Mouse (Mus musculus): ENCODE data around the gene Mrps34. TPM values are rescaled to one million over a fixed set of nuclear protein-coding genes. Genes with fewer than 3 reads are reported as not detected.

Mrps34 gene
- polyA plus RNA-seq, 1 experiment from 2014 or later = 70.5 TPM

DNA sequence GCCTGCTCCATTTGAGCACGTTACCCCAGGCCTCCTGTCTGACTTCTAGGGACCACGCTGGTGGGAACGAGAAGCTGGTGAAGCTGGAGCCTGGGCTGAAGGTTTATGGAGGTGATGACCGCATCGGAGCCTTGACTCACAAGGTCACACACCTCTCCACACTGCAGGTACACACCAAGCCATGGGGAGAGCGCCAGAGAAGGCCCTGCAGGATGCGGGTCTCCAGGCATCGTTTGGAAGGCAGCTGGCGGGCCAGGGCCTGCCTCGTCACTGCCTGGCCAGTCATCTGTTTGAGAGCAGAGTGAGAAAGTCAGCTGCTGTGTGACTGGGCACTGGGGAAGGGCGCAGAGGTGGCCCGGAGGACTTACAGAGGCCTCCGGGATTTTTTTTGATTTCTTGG is 38.3 kb upstream of the Mrps34 start:
- Histone ChIP-seq H3K36me3 (ENCODE audit: control insufficient read depth, insufficient read depth, low read length) (no peaks in the 10 kb centered on the region), H3K27ac (ENCODE audit: low read depth, low read length) (no peak overlapping the region), H3K4me1 (replicated peaks; ENCODE audit: control insufficient read depth, insufficient read depth, low read length) (no peaks in the 10 kb centered on the region), H3K27me3 (ENCODE audit: control insufficient read depth, insufficient read depth, low read length) (peaks cover 3% of the 10 kb centered on the region; the same call in 1 of the 2 replicates), H3K9me3 (ENCODE audit: control insufficient read depth, low read length) (no peaks in the 10 kb centered on the region), H3K4me3 (ENCODE audit: low read depth, low read length) (no peak overlapping the region), H3K4me2 (replicated peaks; ENCODE audit: low read depth, low read length) (no peak overlapping the region), H3K9ac (ENCODE audit: low read depth, low read length) (no peak overlapping the region)
- ATAC-seq (ENCODE audit: low FRiP score) = no peak
- DNase-seq (ENCODE audit: low spot score) = no peak
- WGBS = 92% methylated on average over 13 of the region's 13 CpGs

- no peak overlapping the region for H3K9ac ChIP-seq (ENCODE audit: low read depth, low read length)
- ATAC-seq (ENCODE audit: low FRiP score) (no peak), DNase-seq (ENCODE audit: low spot score) (no peak)
- H3K36me3 ChIP-seq (ENCODE audit: control insufficient read depth, insufficient read depth, low read length) = no peaks in the 10 kb centered on the region
- H3K9me3 ChIP-seq (ENCODE audit: control insufficient read depth, low read length) = no peaks in the 10 kb centered on the region
- H3K4me1 ChIP-seq (replicated peaks; ENCODE audit: control insufficient read depth, insufficient read depth, low read length) = no peaks in the 10 kb centered on the region
- H3K27ac ChIP-seq (ENCODE audit: low read depth, low read length) = no peak overlapping the region
- 89% methylated on average over 8 of the region's 8 CpGs for WGBS
- no peaks in the 10 kb centered on the region for H3K27me3 ChIP-seq (ENCODE audit: control insufficient read depth, insufficient read depth, low read length)
- no peak overlapping the region for H3K4me3 ChIP-seq (ENCODE audit: low read depth, low read length)
- no peak overlapping the region for H3K4me2 ChIP-seq (replicated peaks; ENCODE audit: low read depth, low read length)
Observed at GRCm38 (mm10) chr17:24857831-24858470, 37.0 kb upstream of the Mrps34 start.

- 90% methylated on average over 6 of the region's 6 CpGs for whole genome bisulfite sequencing
Observed at GRCm38 (mm10) chr17:24858967-24859366, 35.9 kb upstream of the Mrps34 start.

DNA sequence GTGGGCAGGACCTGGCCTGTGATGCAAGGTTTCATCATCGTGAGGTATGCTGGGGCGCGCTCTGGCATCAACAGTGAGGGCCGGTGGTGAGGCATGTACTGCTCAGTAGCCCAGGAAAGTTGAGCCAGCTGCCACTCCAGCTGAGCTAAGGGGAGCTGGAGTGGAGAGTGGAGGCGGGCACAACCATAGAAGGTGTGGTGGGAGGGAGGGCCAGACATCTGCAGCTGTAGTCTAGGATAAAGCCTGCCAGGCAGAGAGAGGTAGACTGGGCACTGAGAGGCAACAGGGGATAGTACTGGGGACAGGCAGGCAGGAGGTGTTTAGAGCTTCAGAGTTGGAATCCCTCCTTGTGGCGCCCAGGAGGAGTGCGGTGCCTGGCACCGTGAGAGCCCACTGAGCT is 34.8 kb upstream of the Mrps34 start:
- DNase-seq (ENCODE audit: low spot score) = no peak
- Histone ChIP-seq H3K27ac (ENCODE audit: low read depth, low read length) (no peak overlapping the region), H3K27me3 (ENCODE audit: control insufficient read depth, insufficient read depth, low read length) (no peaks in the 10 kb centered on the region), H3K4me2 (replicated peaks; ENCODE audit: low read depth, low read length) (no peak overlapping the region), H3K4me3 (ENCODE audit: low read depth, low read length) (no peak overlapping the region), H3K9me3 (ENCODE audit: control insufficient read depth, low read length) (no peaks in the 10 kb centered on the region), H3K36me3 (ENCODE audit: control insufficient read depth, insufficient read depth, low read length) (no peaks in the 10 kb centered on the region), H3K9ac (ENCODE audit: low read depth, low read length) (no peak overlapping the region), H3K4me1 (replicated peaks; ENCODE audit: control insufficient read depth, insufficient read depth, low read length) (no peaks in the 10 kb centered on the region)
- 95% methylated on average over 8 of the region's 8 CpGs for WGBS
- ATAC-seq (ENCODE audit: low FRiP score) = no peak

More at GRCm38 (mm10) chr17:24858967-24859366, 35.9 kb upstream of the Mrps34 start:
- no peak overlapping the region for H3K27ac ChIP-seq (ENCODE audit: low read depth, low read length)
- no peak overlapping the region for H3K4me2 ChIP-seq (replicated peaks; ENCODE audit: low read depth, low read length)
- no peaks in the 10 kb centered on the region for H3K4me1 ChIP-seq (replicated peaks; ENCODE audit: control insufficient read depth, insufficient read depth, low read length)
- H3K9ac ChIP-seq (ENCODE audit: low read depth, low read length) = no peak overlapping the region
- DNase-seq (ENCODE audit: low spot score) = no peak
- no peaks in the 10 kb centered on the region for H3K9me3 ChIP-seq (ENCODE audit: control insufficient read depth, low read length)
- no peak overlapping the region for H3K4me3 ChIP-seq (ENCODE audit: low read depth, low read length)
- ATAC-seq (ENCODE audit: low FRiP score) = no peak
- H3K27me3 ChIP-seq (ENCODE audit: control insufficient read depth, insufficient read depth, low read length) = no peaks in the 10 kb centered on the region
- H3K36me3 ChIP-seq (ENCODE audit: control insufficient read depth, insufficient read depth, low read length) = no peaks in the 10 kb centered on the region

DNA sequence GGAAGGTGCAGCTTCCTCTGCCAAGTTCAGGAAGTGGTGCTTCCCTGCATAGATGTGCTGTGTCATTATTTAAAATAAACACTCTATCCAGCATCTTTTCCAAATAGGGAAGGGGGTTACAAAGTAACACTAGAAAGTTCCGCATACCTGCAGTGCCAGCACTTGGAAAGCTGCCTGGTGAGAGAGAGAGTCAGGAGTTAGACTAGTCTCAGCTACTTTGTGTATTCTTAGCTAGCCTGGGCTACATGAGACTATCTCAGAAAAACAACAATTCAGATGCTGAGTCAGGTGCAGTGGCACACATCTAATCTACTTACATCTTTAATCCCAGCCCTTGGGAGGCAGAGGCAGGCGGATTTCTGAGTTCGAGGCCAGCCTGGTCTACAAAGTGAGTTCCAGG is 33.1 kb upstream of the Mrps34 start:
- Histone ChIP-seq H3K4me3 (ENCODE audit: low read depth, low read length) (no peak overlapping the region), H3K4me2 (replicated peaks; ENCODE audit: low read depth, low read length) (no peak overlapping the region), H3K9me3 (ENCODE audit: control insufficient read depth, low read length) (no peaks in the 10 kb centered on the region), H3K4me1 (replicated peaks; ENCODE audit: control insufficient read depth, insufficient read depth, low read length) (no peaks in the 10 kb centered on the region), H3K27me3 (ENCODE audit: control insufficient read depth, insufficient read depth, low read length) (no peaks in the 10 kb centered on the region), H3K27ac (ENCODE audit: low read depth, low read length) (no peak overlapping the region), H3K9ac (ENCODE audit: low read depth, low read length) (no peak overlapping the region), H3K36me3 (ENCODE audit: control insufficient read depth, insufficient read depth, low read length) (no peaks in the 10 kb centered on the region)
- DNase-seq (ENCODE audit: low spot score) = no peak
- ATAC-seq (ENCODE audit: low FRiP score) = no peak
- 91% methylated on average over 3 of the region's 3 CpGs for WGBS

GRCm38 (mm10) chr17:24865776-24866175 is 29.1 kb upstream of the Mrps34 start, which contains the start of gene Igfals:
Igfals (plus strand) TSS chr17:24865997.
- no peak for DNase-seq (ENCODE audit: low spot score)
- Histone ChIP-seq H3K27me3 (ENCODE audit: control insufficient read depth, insufficient read depth, low read length) (no peaks in the 10 kb centered on the region), H3K36me3 (ENCODE audit: control insufficient read depth, insufficient read depth, low read length) (no peaks in the 10 kb centered on the region), H3K9me3 (ENCODE audit: control insufficient read depth, low read length) (no peaks in the 10 kb centered on the region), H3K4me1 (replicated peaks; ENCODE audit: control insufficient read depth, insufficient read depth, low read length) (no peaks in the 10 kb centered on the region), H3K4me2 (replicated peaks; ENCODE audit: low read depth, low read length) (no peak within 1 kb of the TSS), H3K9ac (ENCODE audit: low read depth, low read length) (no peak within 1 kb of the TSS), H3K27ac (ENCODE audit: low read depth, low read length) (no peak within 1 kb of the TSS), H3K4me3 (ENCODE audit: low read depth, low read length) (no peak within 1 kb of the TSS)
- 89% methylated on average over 8 of the region's 8 CpGs for whole genome bisulfite sequencing
- ATAC-seq (ENCODE audit: low FRiP score) = no peak

DNA sequence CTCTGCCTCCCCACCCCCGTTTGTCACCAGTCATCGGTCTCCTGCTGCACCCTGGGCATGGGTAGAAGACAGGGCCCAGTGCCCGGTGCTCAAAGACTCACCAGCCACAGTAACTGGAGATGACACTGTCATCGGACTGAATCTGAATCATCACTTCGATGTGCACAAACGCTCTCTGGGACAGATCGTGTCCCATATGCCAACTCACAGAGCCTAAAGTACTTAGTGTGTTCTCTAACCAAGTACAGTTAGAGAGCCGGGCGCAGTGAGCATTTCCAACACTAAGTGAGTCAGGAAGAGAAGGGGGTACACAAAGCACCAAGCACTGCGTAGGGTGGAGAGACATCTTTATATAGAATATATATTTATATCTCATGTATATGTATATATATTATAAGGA is 27.0 kb upstream of the Mrps34 start:
- Histone ChIP-seq H3K9ac (ENCODE audit: low read depth, low read length) (no peak overlapping the region), H3K4me1 (replicated peaks; ENCODE audit: control insufficient read depth, insufficient read depth, low read length) (no peaks in the 10 kb centered on the region), H3K4me3 (ENCODE audit: low read depth, low read length) (no peak overlapping the region), H3K36me3 (ENCODE audit: control insufficient read depth, insufficient read depth, low read length) (no peaks in the 10 kb centered on the region), H3K27ac (ENCODE audit: low read depth, low read length) (no peak overlapping the region), H3K27me3 (ENCODE audit: control insufficient read depth, insufficient read depth, low read length) (no peaks in the 10 kb centered on the region), H3K9me3 (ENCODE audit: control insufficient read depth, low read length) (no peaks in the 10 kb centered on the region), H3K4me2 (replicated peaks; ENCODE audit: low read depth, low read length) (no peak overlapping the region)
- WGBS = 89% methylated on average over 10 of the region's 10 CpGs
- DNase-seq (ENCODE audit: low spot score) (no peak), ATAC-seq (ENCODE audit: low FRiP score) (no peak)

DNA sequence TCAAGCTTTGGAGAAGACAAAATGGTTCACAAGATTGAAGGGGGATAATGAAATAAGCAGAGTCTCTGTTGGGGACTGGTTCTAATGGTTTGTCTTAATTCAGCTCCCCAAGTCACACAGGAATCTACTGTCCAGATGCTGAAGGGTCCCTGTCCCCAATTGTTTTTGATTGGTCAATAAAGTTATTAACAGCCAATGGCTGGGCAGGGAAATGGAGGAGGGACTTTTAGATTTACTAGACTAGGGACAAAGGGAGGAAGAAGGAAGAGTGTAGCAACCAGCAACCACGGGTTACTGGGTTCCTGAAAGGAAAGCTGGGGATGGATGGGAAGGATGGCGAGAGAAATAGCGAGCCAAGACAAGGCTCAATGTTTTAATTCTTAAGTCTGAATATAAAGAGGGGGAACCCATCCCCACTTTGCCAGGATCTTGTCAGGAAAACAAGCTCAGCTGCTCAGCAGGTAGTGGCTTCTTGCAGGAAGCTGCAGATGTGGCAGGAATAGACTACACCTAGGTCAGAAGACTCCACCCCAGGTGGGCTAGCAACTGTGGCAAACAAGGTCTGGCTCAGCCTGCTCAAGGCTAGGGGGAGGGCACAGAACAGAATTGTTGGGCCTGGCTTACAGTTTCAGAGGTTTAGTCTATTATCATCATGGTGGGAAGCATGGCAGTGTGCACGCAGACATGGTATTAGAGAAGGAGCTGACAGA is 21.1 kb upstream of the Mrps34 start:
- Histone ChIP-seq H3K4me2 (replicated peaks; ENCODE audit: low read depth, low read length) (no peak overlapping the region), H3K27ac (ENCODE audit: low read depth, low read length) (no peak overlapping the region), H3K9me3 (ENCODE audit: control insufficient read depth, low read length) (no peaks in the 10 kb centered on the region), H3K4me1 (replicated peaks; ENCODE audit: control insufficient read depth, insufficient read depth, low read length) (no peaks in the 10 kb centered on the region), H3K4me3 (ENCODE audit: low read depth, low read length) (no peak overlapping the region), H3K27me3 (ENCODE audit: control insufficient read depth, insufficient read depth, low read length) (no peaks in the 10 kb centered on the region), H3K9ac (ENCODE audit: low read depth, low read length) (no peak overlapping the region), H3K36me3 (ENCODE audit: control insufficient read depth, insufficient read depth, low read length) (no peaks in the 10 kb centered on the region)
- ATAC-seq (ENCODE audit: low FRiP score) (no peak), DNase-seq (ENCODE audit: low spot score) (no peak)
- WGBS = 51% methylated on average over 4 of the region's 4 CpGs

DNA sequence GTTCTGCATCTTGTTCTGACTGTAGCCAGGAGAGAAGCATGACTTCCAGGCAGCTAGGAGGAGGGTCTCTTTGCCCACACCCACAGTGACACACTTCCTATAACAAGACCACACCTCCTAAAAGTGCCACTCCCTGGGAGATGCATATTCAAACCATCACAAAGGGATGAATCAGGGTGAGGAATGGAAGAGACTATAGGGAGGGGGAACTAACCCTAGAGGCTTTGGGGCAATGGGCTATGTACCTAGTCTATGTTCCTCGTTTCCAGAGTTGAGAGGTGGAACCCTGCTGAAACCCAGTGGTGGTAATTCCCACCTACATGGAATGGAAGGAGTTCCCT is 20.5 kb upstream of the Mrps34 start:
- no peaks in the 10 kb centered on the region for H3K9me3 ChIP-seq (ENCODE audit: control insufficient read depth, low read length)
- H3K27me3 ChIP-seq (ENCODE audit: control insufficient read depth, insufficient read depth, low read length) = no peaks in the 10 kb centered on the region
- no peaks in the 10 kb centered on the region for H3K36me3 ChIP-seq (ENCODE audit: control insufficient read depth, insufficient read depth, low read length)
- no peak overlapping the region for H3K4me2 ChIP-seq (replicated peaks; ENCODE audit: low read depth, low read length)
- no peak overlapping the region for H3K4me3 ChIP-seq (ENCODE audit: low read depth, low read length)
- no peaks in the 10 kb centered on the region for H3K4me1 ChIP-seq (replicated peaks; ENCODE audit: control insufficient read depth, insufficient read depth, low read length)
- H3K27ac ChIP-seq (ENCODE audit: low read depth, low read length) = no peak overlapping the region
- no peak overlapping the region for H3K9ac ChIP-seq (ENCODE audit: low read depth, low read length)
- DNase-seq (ENCODE audit: low spot score) (no peak), ATAC-seq (ENCODE audit: low FRiP score) (no peak)
- 67% methylated on average over 1 of the region's 1 CpGs for WGBS
